Mouse (Mus musculus) thymus, postnatal 0 days (tissue): Measurements from ENCODE around the gene Rhoj. TPM values are rescaled to one million over a fixed set of nuclear protein-coding genes. Genes with fewer than 3 reads are reported as not detected.

Experiments
- polyA plus RNA-seq: library from polyadenylated mRNA; unstranded; fragments of >200 nt; fragmentation: Nextera tagmentation; extraction: Ambion mirVana; gene quantifications from 2 replicates; pipeline ENCODE4 v1.2.1, GENCODE M21; 2015

The Rhoj gene
- polyA plus RNA-seq, 1 experiment from 2014 or later: 9.0 TPM

Other genes with a start within 250 kb of the Rhoj start
- not detected in 2 replicates for gene Kcnh5, start 131.0 kb upstream of the Rhoj start, polyA plus RNA-seq
- gene Gphb5, start 108.5 kb downstream of the Rhoj start, polyA plus RNA-seq: 0.08 TPM in 2 replicates